Mouse (Mus musculus) liver, embryonic 14.5 days (tissue): Measurements from ENCODE around the gene Hpf1. TPM values are rescaled to one million over a fixed set of nuclear protein-coding genes. Genes with fewer than 3 reads are reported as not detected.
A peak's percentile ranks its signal among the peaks of the same experiment; 100 is the strongest.

Source experiments
- ATAC-seq: fragments of 200-750 bp; cut with Nextera tagmentation; 2 replicates; pipeline ENCODE4 v1.8.0; 2017; ENCODE audit warnings: moderate number of reproducible peaks, mild to moderate bottlenecking, moderate library complexity; ENCODE audit not compliant: insufficient read depth
- DNase-seq, 3 experiments: peaks; one replicate each; pipeline ENCODE4 v3.0.0-alpha.2; 2012 to 2013; ENCODE audit warnings: low read depth in 3 of 3, low spot score in 3 of 3
- H3K27ac ChIP-seq: fragments of 300-500 bp; sonication (generic); 2 replicates; pipeline ENCODE4 v1.5.1; 2014; ENCODE audit warnings: moderate library complexity, mild to moderate bottlenecking, control low read depth, inconsistent platforms
- H3K27me3 ChIP-seq: fragments of 300-500 bp; sonication (generic); 2 replicates; pipeline ENCODE4 v1.6.1; 2014; ENCODE audit warnings: mild to moderate bottlenecking, low read length, moderate library complexity; ENCODE audit not compliant: control insufficient read depth, insufficient read depth
- H3K36me3 ChIP-seq: fragments of 300-500 bp; sonication (generic); replicated peaks from 2 replicates; pipeline ENCODE4 v1.6.1; 2014; ENCODE audit warnings: low read depth; ENCODE audit not compliant: control insufficient read depth, insufficient read depth
- H3K4me1 ChIP-seq, 2 experiments: fragments of 200-500 bp in 1 of 2; fragments of 300-500 bp in 1 of 2; sonication (generic) in 1 of 2; replicated peaks; 2 replicates each; pipeline ENCODE4 v1.6.1; 2012 to 2014; ENCODE audit warnings: antibody characterized with exemption in 1 of 2, inconsistent platforms in 1 of 2, low read length in 1 of 2; ENCODE audit not compliant: control insufficient read depth in 2 of 2, insufficient read depth in 2 of 2
- H3K4me2 ChIP-seq: fragments of 300-500 bp; sonication (generic); 2 replicates; pipeline ENCODE4 v1.6.1; 2014; ENCODE audit warnings: low read depth, mild to moderate bottlenecking, control low read depth, moderate library complexity
- H3K4me3 ChIP-seq, 2 experiments: fragments of 200-500 bp in 1 of 2; fragments of 300-500 bp in 1 of 2; sonication (generic) in 1 of 2; 2 replicates each; pipeline ENCODE4 v1.5.1; 2012 to 2014; ENCODE audit warnings: low read depth in 2 of 2, low read length in 2 of 2, mild to moderate bottlenecking in 2 of 2, control low read depth in 1 of 2, inconsistent platforms in 1 of 2, moderate library complexity in 1 of 2; ENCODE audit not compliant: insufficient read depth in 1 of 2
- H3K9ac ChIP-seq: fragments of 300-500 bp; sonication (generic); replicated peaks from 2 replicates; pipeline ENCODE4 v1.6.1; 2014; ENCODE audit warnings: mild to moderate bottlenecking, control low read depth, moderate library complexity
- H3K9me3 ChIP-seq: fragments of 300-500 bp; sonication (generic); 2 replicates; pipeline ENCODE4 v1.6.1; 2016; ENCODE audit warnings: low read length, mixed read lengths; ENCODE audit not compliant: control insufficient read depth
- CTCF ChIP-seq: IDR thresholded peaks from 2 replicates; pipeline ENCODE4 v1.5.1; 2016; ENCODE audit warnings: antibody characterized with exemption, low read depth, control low read depth
- EP300 ChIP-seq: IDR thresholded peaks from 2 replicates; pipeline ENCODE4 v1.6.1; 2016; ENCODE audit warnings: antibody characterized with exemption, low read depth
- WGBS: fragments of 180-500 bp; shearing (Covaris S2); extraction: QIAGEN DNeasy Blood & Tissue Kit; methylation state at CpG from one replicate; pipeline ENCODE4 v1.1.7; 2014; ENCODE audit not compliant: insufficient replicate concordance; 5-methylcytosine and 5-hydroxymethylcytosine counted together
- polyA plus RNA-seq, 2 experiments: library from polyadenylated mRNA; depleted of rRNA in 1 of 2; stranded (reverse) in 1 of 2; unstranded in 1 of 2; fragments of >200 nt; fragmentation: Nextera tagmentation in 1 of 2; extraction: Ambion mirVana in 1 of 2; gene quantifications; 2 replicates each; pipeline versions ENCODE4 v1.2.1 to v1.2.3; 2012 to 2014

The Hpf1 gene
- polyA plus RNA-seq, 2 experiments = 37.5 to 83.1 TPM

GRCm38 (mm10) chr8:60920176-60920575 lies 30.0 kb downstream of the Hpf1 start:
- ATAC-seq (no peak), DNase-seq (no peak)
- Histone ChIP-seq H3K9me3 (no peaks in the 10 kb centered on the region), H3K4me1 (no peaks in the 10 kb centered on the region), H3K36me3 (peaks cover 46% of the 10 kb centered on the region), H3K27me3 (no peaks in the 10 kb centered on the region), H3K27ac (no peak overlapping the region), H3K9ac (no peak overlapping the region), H3K4me2 (no peak overlapping the region), H3K4me3 (no peak overlapping the region)
- WGBS = 80% methylated on average over 4 of the region's 4 CpGs
- TF ChIP-seq CTCF (no peak), EP300 (no peak)

- Histone ChIP-seq H3K9me3 (no peaks in the 10 kb centered on the region), H3K27me3 (no peaks in the 10 kb centered on the region), H3K9ac (no peak overlapping the region), H3K4me1 (peaks cover 6% of the 10 kb centered on the region in 2 experiments), H3K4me2 (no peak overlapping the region), H3K27ac (no peak overlapping the region), H3K4me3 (no peak overlapping the region), H3K36me3 (peaks cover 53% of the 10 kb centered on the region)
- no peak for DNase-seq
- no peak for ATAC-seq
- peak; percentile 52 for TF ChIP-seq CTCF
- no peak for TF ChIP-seq EP300
These were observed 43.4 kb downstream of the Hpf1 start for GRCm38 (mm10) chr8:60933617-60934016.

- Histone ChIP-seq H3K4me2 (peak overlapping the region; percentile 38), H3K9ac (no peak overlapping the region; the same call in 1 of the 2 replicates), H3K27me3 (no peaks in the 10 kb centered on the region), H3K9me3 (no peaks in the 10 kb centered on the region; the same call in 1 of the 2 replicates), H3K4me3 (no peak overlapping the region), H3K27ac (peak overlapping the region; percentile 57), H3K4me1 (peaks cover 13 to 16% of the 10 kb centered on the region in 2 experiments), H3K36me3 (peaks cover 42% of the 10 kb centered on the region)
- 12% methylated on average over 3 of the region's 3 CpGs for WGBS
- peak; percentile 45 to 51 (median 47) for DNase-seq
- TF ChIP-seq CTCF (no peak), EP300 (peak; percentile 86)
- peak; percentile 81 for ATAC-seq
These were observed 48.7 kb downstream of the Hpf1 start for GRCm38 (mm10) chr8:60938717-60939424.

GRCm38 (mm10) chr8:60942867-60943266 lies 52.6 kb downstream of the Hpf1 start:
- WGBS = 91% methylated on average over 2 of the region's 2 CpGs
- TF ChIP-seq EP300 (no peak), CTCF (peak; percentile 64)
- H3K4me2 ChIP-seq = no peak overlapping the region
- no peak for ATAC-seq
- H3K9me3 ChIP-seq = no peaks in the 10 kb centered on the region; the same call in 1 of the 2 replicates
- H3K36me3 ChIP-seq = peaks cover 11% of the 10 kb centered on the region
- no peak overlapping the region for H3K4me3 ChIP-seq
- H3K27me3 ChIP-seq = no peaks in the 10 kb centered on the region
- no peak overlapping the region for H3K9ac ChIP-seq
- no peak for DNase-seq
- H3K4me1 ChIP-seq = peaks cover 12 to 16% of the 10 kb centered on the region in 2 experiments
- no peak overlapping the region for H3K27ac ChIP-seq

GRCm38 (mm10) chr8:60947503-60947902 lies 57.3 kb downstream of the Hpf1 start:
- no peak for ATAC-seq
- H3K27ac ChIP-seq = no peak overlapping the region
- H3K9ac ChIP-seq = no peak overlapping the region
- H3K9me3 ChIP-seq = no peaks in the 10 kb centered on the region; the same call in 1 of the 2 replicates
- H3K4me3 ChIP-seq = no peak overlapping the region
- no peaks in the 10 kb centered on the region for H3K27me3 ChIP-seq
- TF ChIP-seq CTCF = no peak
- no peak for TF ChIP-seq EP300
- no peak overlapping the region for H3K4me2 ChIP-seq
- H3K36me3 ChIP-seq = no peaks in the 10 kb centered on the region; the same call in 1 of the 2 replicates
- DNase-seq = no peak
- peaks cover 18 to 21% of the 10 kb centered on the region in 2 experiments for H3K4me1 ChIP-seq
